Mouse (Mus musculus): Measurements from ENCODE around the gene Faah.

Gene Faah

DNA sequence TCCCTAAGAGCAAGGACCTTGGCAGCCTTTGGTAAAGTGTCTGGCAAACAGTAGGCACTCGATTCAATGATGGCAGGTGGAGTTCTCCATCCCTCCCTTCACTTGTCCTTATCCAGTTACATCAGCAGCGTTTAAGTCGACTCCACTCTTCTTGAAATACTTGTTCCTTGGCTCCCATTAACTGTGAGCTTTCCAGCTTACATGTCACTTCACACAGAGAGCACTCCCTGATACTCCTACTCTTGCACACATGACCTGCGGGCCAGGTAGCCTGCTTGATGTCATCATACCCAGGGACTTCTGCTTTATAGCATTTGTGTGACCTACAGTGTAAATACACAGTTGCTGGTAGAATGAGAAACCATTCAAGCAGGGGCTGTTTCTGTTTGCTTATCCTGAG is 21.0 kb downstream of the Faah start:
- no peak for DNase-seq

DNA sequence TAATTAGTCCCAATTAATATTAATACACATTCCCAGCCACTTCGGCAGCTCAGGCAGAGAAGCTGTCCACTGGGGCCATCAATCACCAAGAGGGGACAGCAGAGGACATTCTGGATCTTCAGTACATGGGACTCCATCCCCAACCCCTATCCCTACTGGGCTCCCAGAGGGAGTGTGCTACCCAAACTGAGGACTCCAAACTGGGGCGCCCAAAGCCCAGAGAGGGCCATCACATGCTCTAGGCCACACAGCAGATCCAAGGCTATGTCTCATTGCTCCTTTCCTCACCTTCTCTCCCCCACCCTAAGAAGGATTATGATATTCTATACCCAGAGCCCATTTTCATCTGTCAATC is 22.4 kb downstream of the Faah start:
- DNase-seq, result no peak

DNA sequence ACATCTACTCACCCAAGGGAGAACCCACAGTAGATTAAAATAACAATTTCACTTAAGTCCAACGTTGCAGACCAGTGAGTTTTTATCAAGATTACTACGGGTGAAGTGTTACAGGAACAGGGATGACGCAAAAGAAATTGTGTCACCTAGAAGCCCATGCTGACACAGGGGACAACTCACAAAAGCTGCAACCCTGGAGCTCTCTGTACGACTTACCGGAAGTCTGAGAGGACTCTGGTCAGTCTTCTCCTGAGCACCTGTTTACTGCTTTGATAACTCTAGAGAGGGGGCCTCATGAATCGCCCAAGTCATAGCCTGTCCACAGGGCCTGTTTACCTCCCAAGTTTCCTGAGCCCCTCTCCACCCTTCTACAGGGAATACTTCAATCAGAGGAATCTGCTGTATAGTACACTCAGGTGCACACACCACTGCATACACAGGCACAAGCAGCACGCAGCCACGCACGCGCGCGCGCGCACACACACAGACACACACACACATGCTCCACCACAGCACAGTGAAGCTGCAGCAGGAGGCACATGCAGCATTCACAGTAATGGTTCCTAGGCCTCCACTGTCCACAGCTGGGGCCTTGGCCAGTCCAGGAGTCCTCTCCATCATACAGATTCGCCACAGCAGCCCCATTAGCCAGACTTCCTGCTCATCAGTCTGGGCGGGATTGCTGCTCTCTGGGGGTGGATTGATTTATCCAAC is 22.9 kb downstream of the Faah start:
- peak; percentile 18 for DNase-seq

DNA sequence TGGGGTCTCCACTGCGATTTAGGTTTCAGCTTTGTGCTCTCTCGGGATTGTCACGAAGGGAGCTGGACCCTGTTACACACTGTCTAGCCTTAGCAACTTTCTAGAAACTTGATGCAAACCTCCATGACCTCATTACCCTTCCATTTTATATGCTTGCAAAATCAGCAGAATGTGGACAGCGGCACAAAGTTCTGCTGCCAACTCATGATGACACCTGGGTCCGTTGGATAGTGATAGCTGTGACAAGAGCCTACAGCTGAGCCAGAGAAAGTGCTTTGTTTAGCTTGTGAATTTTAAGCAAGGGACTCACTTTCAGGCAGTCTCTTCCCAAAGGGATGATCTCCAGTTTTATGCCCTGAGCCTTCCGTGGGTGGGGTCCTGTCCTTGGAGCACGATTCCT is 28.3 kb downstream of the Faah start:
- DNase-seq, result no peak

DNA sequence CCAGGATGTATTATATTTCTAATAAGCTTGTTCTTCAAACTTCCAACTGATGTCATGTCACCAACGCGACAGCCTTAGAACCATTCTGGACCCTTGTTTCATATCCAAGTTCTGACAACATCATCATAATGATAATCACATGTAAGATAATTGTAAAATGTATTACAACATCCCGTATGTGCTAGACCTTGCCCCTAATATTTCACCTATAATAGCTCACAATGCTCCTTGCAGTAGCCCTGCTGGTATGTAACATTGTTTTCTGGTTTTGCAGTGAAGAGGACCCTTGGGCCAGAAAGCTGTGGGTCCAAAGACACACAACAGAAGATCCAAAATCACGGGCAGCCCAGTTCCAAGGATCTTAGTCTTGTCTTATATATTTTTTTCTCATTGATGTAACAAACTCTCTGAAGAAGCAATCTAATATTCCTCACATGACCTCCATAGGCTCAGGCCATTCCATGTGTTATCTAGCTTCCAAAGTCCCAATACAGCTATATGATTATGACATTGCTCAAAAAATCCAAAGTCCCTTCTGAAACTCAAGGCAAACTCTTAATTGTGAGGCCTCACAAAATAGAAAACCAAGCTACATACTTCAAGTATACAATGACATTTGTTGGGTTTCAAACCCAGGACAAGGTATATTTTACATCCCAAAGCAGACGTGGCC is 29.7 kb downstream of the Faah start:
- no peak for DNase-seq

DNA sequence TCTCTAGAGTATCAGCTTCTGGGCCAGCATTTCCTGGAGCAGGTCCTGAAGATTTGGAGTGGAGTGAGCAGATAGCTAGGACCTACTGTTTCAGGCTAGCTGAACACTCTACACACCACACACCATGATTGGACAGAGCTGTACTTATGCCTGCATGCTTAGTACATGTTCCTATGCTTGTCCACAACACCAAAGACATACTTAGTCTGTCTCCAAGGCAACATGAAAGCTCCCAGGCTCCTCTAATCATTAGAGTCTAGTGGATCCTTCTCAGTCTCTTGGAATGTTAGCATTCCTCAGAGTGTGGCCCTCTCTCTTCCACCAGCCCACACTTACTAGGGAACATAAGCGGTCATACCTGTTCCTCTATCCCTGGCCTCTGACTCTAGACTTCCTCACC is 30.3 kb downstream of the Faah start:
- DNase-seq, result no peak

DNA sequence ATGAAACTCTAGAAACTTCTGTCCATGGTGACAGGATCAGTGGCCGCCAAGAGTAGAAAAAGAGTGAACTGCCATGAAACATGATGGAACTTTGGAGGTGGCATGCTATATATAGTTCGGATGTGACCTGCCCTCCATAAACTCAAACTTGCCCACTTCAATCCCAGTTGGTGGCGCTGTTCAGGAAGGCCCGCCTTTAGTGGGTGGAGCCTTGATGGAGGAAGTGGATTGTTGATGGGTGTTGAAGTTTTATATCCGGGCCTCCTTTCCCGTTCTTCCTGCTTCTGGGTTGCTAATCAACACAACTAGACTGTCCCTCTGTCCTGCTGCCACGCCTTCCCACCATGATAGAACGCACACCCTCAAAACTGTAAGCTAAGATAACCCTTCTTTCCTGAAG is 32.8 kb downstream of the Faah start:
- peak; percentile 61 for DNase-seq

DNA sequence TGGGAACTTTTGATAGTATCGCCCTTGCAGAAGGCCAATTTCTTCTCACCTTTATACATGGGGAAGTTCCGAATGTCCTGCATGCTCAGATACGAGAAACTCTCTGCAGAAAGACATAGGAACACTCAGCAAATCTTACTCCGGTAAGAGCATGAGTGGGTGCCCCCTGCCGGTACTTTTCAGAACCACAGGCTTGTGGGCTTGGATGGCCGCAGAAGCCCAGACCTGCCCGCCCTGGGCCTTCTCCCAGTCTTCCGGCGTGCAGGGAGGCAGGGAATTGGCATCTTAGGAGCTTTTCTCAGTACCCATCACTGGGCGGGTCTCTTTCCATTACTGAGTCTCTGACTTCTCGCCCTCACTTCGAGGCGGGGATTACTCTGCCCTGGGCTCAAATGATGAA is 33.6 kb downstream of the Faah start:
- DNase-seq, result peak; percentile 87

- peak; percentile 92 for DNase-seq
These were observed 37.0 kb downstream of the Faah start for GRCm38 (mm10) chr4:115980676-115981075.

GRCm38 (mm10) chr4:115979437-115979836 is 38.3 kb downstream of the Faah start:
- peak; percentile 47 for DNase-seq

DNA sequence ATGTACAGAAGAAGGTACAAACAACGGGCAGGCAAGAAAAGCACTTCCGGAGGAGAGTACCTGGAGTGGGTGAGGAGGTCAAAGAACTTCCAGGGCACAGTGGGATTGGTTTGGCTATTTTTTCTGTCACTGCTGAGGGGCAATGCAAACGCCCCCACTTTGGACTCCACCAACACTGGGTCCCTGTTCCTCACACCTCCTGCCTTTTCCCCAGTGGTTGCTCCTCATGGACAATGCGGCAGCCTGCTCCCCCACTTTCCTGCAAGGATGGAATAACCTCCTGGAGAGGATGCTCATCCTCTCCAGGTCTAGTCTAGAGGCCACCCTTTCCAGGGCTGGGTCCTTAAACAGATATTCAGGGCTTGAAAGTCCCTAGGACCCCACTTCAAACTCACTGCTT is 38.8 kb downstream of the Faah start:
- no peak for DNase-seq

DNA sequence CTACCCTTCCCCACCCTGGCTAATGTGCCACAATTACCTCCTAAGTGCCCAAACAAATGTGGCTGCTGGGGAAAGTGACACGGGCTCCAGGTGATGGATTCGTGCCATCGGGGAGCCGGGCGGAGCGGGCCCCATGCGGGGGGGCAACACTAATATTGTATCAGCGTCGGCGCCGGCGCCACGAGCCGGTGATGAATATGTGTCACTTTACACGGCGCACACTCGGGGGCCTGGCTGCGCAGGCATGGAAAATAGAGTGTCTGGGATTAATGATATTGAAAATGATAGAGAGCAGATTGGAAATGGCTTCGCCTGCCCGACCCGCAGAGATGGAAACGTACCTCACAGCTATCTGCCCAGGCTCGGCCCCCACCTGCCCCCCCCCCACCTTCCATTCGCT is 45.2 kb downstream of the Faah start:
- DNase-seq, result no peak

- no peak for DNase-seq
These were observed 53.3 kb downstream of the Faah start for GRCm38 (mm10) chr4:115964446-115964845.

GRCm38 (mm10) chr4:115963751-115964150 is 54.0 kb downstream of the Faah start:
- no peak for DNase-seq

DNA sequence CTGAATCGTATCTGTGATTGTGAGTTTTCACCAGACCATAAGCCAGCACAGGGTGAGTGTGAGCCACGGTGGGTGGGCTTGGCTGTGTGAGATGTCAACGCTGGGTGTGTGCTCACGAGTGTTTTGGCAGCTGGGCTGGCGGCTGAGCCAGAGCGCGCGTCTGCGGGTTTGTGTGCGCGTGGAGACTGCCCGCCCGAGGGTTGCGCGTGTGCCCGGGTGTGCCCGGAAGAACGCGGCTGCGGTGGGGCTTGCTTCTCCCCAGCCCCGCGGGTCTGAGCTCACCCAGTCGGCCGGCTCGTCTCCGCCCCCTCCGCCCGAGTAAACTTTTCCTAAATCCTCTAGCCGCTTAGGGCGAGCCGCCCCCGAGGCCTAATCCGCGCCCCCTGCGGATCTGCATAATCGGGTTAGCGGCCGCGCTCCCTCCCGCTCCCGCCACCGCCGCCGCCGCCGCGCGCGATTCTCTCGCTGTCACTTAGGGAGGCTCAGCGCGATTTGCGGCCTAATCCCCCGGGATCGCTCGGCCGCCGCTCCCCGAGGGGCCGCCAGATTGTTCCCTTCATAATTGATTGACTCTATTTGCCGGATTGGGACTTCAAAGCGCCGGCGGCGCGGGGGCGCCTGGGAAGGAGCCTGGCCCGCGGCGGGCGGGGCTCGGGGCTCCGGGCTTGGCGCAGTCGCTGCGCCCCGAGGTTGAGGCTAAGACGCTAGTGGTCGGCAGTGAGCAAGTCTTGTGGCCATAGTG is 54.9 kb downstream of the Faah start:
- peak; percentile 94 for DNase-seq

- no peak for DNase-seq
These were observed 55.7 kb downstream of the Faah start for GRCm38 (mm10) chr4:115961991-115962390.

- DNase-seq, result no peak
These were observed 58.2 kb downstream of the Faah start for GRCm38 (mm10) chr4:115959546-115959945.

DNA sequence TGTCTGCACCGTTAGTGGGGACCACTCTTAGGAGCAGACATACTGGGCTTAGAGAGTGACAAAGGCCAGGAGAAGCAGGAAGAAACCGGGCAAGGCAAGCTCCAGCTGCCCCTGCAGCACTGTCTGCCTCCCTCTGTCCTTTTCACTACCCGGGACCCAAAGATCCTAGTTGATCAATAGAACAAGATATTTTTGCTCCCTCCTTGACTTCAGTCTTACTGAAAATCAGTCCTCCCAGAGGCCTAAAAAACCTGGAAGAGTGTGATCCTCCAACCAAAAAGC is 62.3 kb downstream of the Faah start:
- no peak for DNase-seq

- no peak for DNase-seq
These were observed 62.9 kb downstream of the Faah start for GRCm38 (mm10) chr4:115954656-115955493.

DNA sequence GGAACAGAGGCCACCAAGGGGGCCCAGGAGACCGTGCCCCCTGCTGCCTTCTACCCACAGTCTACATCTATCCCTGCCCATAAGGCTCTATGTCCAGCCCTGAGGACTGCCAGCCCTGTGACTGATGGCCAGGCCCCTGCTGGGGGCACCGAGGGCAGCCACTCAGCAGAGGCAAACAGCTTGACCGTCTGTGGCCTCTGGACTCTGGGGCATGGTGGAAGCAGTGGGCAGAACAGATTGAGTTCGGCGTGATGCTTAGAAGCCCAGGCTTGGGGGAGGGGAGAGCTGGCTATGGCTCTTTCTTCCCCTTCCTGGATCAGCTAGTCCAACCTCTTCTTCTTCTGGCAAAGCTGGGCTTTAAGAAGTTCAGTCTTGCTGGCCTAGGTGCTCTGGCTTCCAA is 64.2 kb downstream of the Faah start:
- no peak for DNase-seq

GRCm38 (mm10) chr4:115952758-115953157 is 65.0 kb downstream of the Faah start:
- DNase-seq, result peak; percentile 75

- DNase-seq, result no peak
These were observed 73.9 kb downstream of the Faah start for GRCm38 (mm10) chr4:115943669-115944314.

DNA sequence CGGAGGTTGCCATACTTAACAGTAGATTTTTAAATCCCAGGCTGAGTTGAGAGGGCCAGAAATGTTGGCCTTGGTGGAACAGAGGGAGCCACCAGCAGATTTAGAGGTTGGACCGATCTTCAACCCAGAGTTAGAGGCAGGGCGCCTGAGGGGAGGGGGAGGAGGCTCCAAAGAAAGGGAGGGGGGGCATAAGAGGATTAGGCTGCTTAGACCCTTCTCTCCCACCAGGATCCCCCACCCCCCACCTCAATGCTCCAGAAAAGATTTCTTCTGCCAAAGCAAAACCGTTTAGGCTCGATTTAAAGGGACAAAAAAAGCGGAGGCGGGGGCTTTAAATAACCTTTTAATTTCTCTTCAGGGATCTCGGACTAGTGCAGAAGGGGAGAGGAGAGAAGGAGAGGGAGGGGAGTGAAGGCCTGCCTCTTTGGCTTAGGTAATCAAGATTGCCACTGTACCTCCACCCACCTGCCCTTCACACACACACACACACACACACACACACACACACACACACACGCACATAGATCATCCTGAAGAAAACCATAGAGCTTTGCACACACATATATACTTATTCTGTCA is 76.4 kb downstream of the Faah start:
- DNase-seq, result peak; percentile 55

Data from retina, postnatal 1 day (tissue).